Mouse (Mus musculus): ENCODE results near the gene Gtpbp8. TPM values are rescaled to one million over a fixed set of nuclear protein-coding genes. Genes with fewer than 3 reads are reported as not detected.
A peak's percentile ranks its signal among the peaks of the same experiment; 100 is the strongest.

Gtpbp8 gene
- total RNA-seq, 2 experiments from 2014 or later = 22.7 to 24.9 TPM

- no peak for DNase-seq (ENCODE audit: low spot score in 2 of 2)
These were observed 18.6 kb downstream of the Gtpbp8 start for GRCm38 (mm10) chr16:44727525-44727924.

GRCm38 (mm10) chr16:44725286-44726223, 20.6 kb downstream of the Gtpbp8 start:
- peak; percentile 84 to 87 for DNase-seq (ENCODE audit: low spot score in 2 of 2)

DNA sequence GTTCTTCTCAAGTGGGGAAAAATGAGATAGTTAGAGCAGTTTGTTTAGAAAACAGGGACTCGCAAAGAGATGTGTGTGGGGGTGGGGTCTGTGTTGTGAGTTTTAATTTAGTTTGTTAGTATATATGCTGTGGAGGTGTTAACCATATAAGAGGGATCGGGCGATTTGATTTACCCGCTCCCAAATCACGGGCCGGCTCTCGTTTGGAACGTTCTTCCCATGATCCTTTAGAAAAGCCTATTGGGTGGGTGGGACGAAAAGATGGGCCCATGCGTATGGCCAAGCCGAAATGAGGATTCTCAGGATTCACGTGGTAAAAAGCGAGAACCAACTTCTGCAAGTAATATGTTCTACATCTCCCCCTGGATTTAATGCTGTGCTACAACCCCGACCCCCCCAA, 21.3 kb downstream of the Gtpbp8 start:
- peak in 1 of 2 experiments; percentile 22 for DNase-seq (ENCODE audit: low spot score in 2 of 2)

DNA sequence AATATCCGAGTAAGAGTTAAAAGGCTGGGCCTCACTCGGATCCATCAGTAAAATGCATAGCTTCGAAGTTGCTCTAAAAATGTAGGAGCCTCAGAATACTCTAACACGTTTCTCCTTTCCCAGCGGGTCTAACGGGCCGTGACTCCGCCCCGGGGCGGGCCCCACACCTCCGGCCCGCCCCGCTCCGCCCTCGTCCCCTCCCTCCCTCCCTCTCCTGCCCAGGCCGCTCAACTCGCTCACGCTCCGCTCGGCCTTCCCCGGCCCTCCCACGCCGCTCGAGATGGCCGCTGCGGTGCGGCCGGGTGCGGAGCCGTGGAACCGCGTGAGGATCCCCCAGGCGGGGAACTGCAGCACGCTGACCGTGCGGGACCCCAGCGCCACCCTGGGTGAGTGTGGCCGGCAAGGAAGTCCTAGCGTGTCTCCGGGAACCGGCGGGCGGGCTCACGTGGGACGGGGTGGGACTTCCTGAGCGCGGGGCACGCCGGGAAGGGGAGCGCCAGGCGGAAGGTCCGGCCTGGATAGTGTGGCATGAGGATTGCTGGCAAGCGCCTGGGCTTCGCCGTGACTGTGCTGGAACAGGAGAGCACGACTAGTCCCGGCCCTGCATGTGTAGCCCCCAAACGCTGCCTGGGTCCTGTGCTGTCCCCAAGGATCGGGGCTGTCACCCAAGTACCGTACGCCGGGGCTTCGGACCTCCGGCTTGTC, 21.9 kb downstream of the Gtpbp8 start, which contains the start of gene Nepro:
Gene Nepro, plus strand, starts transcription at position 219 of the 705 bp plus-strand sequence.
- DNase-seq (ENCODE audit: low spot score in 2 of 2) = peak; percentile 93 to 97

GRCm38 (mm10) chr16:44722666-44723065, 23.5 kb downstream of the Gtpbp8 start:
- DNase-seq (ENCODE audit: low spot score in 2 of 2) = no peak

DNA sequence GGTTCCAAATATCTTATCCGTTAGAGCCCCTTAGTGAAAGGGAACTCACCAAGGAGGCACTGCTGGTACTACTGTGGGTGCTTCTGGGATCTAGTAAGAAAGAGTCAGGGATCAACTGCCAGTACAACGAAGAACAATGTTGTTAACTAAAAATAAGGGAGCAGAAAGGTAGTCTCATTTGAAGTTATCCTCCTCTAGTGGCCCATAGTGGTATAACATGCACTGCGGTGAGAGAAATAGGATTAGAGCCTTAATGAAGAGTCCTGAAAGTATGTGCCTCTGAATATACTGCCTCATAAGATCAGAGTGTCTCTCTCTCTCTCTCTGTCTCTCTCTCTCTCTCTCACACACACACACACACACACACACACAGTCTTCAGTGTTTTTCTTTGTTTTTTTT, 25.6 kb downstream of the Gtpbp8 start:
- DNase-seq (ENCODE audit: low spot score in 2 of 2) = no peak

DNA sequence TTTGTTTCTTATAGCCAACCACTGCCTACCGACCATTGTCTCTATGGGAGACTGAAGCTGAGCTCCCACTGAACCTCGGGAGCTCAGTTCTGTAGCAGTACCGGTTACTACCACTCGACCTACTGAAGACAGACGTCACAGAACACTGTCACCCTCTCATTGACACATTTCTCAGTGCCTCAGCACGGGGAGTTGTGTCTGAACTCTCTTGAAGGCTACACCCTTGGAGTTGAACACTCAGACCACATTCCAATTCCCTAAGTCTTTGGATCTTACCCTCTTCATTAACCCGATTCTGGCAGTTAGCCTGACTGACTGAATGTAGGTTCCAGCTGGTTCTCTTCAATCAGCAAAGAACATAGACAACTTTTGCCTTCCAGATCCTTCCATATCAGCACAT, 26.8 kb downstream of the Gtpbp8 start:
- no peak for DNase-seq (ENCODE audit: low spot score in 2 of 2)

DNA sequence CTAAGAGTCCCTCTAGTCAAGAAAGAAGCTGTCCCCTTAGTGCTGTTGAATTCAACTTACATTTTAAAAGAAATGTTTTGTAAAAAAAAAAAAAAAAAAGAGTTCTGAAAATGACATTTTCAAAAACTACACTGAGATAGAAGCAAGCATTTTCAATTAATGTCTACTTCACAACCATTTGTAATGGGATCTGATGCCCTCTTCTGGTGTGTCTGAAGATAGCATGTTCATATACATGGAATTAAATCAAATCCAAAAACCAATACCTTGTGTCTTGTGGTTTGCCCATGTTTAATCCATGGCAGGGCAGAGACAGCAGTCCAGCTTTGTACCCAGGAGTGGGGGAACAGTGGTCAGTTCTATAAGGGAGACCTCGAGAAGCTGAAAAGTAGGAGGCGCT, 28.3 kb downstream of the Gtpbp8 start:
- DNase-seq (ENCODE audit: low spot score in 2 of 2) = no peak

GRCm38 (mm10) chr16:44717141-44717634, 29.0 kb downstream of the Gtpbp8 start:
- no peak for DNase-seq (ENCODE audit: low spot score in 2 of 2)

GRCm38 (mm10) chr16:44716305-44717140, 29.6 kb downstream of the Gtpbp8 start:
- peak; percentile 22 to 33 for DNase-seq (ENCODE audit: low spot score in 2 of 2)

- no peak for DNase-seq (ENCODE audit: low spot score in 2 of 2)
These were observed 42.7 kb downstream of the Gtpbp8 start for GRCm38 (mm10) chr16:44703458-44703857.

- DNase-seq (ENCODE audit: low spot score in 2 of 2) = no peak
These were observed 43.9 kb downstream of the Gtpbp8 start for GRCm38 (mm10) chr16:44702272-44702671.

DNA sequence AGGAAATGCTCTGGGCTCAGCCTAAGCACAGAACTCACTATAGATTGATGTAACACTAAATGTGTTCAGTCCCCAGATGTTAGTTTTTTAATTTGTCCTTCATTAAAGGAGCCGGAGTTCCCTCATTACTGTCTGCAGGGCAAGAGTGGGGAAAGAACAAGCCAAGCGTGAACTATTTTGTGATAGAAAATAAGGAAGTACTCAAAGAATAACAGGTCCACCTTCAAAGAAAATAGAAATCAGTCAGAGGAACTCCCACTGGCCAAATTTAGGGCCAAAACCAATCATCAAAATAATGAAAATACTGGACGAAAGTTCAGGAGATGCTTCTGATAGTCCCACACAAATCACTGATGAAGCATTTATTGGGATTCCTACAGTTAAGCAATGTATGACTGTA, 45.0 kb downstream of the Gtpbp8 start:
- no peak for DNase-seq (ENCODE audit: low spot score in 2 of 2)

DNA sequence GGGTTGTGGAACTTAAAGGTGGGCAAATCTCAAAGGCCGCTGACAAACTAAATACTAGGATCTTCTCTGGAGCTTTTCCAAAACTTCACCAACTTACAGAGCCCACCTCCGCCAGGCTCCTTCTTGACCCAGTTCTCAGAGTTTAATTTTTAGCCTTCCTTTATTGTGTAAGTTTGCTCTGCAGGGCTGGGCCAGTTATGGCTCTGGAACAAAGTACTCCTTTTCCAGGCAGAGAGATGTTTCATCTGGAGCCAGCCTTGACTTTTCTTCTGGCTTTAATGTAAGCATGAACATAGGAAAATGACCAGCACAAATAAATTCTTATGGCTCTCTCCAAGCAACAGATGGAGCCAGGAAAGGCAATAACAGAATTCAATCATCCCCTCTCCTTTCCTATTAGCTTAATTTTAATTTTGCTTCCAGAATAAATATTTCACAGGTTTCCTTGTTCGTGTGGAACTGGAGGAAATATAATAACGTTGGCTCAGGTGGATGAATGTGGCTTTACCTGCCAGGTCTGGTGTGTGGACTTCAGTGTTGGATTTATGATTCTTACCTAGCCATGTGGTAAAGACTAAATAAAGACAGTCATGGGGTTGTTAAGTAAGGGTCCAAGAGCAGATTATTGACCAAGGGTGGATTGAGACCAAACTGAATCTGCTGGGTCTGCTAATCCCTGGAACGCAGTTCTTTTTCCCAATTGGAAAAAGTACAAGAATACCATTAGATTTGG, 48.5 kb downstream of the Gtpbp8 start:
- no peak for DNase-seq (ENCODE audit: low spot score in 2 of 2)

DNA sequence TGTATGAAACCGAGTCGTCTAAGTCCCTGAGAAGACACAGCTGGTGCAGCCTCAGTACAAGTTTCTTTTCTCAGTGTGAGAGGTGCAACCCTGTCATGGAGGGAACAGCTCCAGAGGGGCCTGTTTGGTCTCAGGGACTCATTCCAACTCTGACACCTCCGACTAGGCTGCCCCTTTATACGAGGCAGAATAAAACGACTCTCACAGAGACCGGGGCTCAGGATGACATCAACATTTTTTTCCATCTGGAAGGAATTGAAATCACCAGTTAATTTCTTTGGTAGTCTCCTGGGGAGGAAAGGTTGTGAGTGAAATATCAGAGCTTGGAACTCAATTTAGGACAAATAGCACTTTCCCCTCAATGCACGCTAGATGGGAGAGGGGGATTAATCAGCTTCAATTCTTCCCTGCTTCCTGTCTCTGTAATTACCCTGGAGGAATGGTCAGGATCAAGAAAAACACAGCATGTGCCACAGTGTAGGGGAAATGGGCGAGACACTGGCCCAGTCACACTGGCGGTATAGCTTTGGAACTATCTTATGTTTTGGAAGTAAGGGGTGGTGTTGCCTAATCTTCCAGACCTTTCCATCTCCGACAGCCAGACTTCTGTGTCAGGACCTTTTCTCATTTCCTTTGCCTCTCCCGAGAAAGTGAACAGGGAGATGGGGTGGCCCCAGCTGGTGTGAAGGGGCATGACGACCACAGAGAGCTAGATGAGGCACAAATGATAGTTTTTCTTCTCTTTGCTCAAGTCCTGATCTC, 50.1 kb downstream of the Gtpbp8 start:
- DNase-seq (ENCODE audit: low spot score in 2 of 2) = no peak

- no peak for DNase-seq (ENCODE audit: low spot score in 2 of 2)
These were observed 50.8 kb downstream of the Gtpbp8 start for GRCm38 (mm10) chr16:44695214-44695858.

GRCm38 (mm10) chr16:44693695-44694094, 52.5 kb downstream of the Gtpbp8 start:
- DNase-seq (ENCODE audit: low spot score in 2 of 2) = peak in 1 of 2 experiments; percentile 5

GRCm38 (mm10) chr16:44692541-44692940, 53.6 kb downstream of the Gtpbp8 start:
- DNase-seq (ENCODE audit: low spot score in 2 of 2) = no peak

GRCm38 (mm10) chr16:44691561-44692141, 54.5 kb downstream of the Gtpbp8 start:
- peak; percentile 48 to 73 for DNase-seq (ENCODE audit: low spot score in 2 of 2)
